Mouse (Mus musculus): ENCODE measurements around the gene Tcf7l1. TPM values are rescaled to one million over a fixed set of nuclear protein-coding genes. Genes with fewer than 3 reads are reported as not detected.

Tcf7l1 gene
- total and polyA plus RNA-seq, 2 experiments from 2014 or later = 4.0 to 9.1 TPM

- ATAC-seq = no peak
- TF ChIP-seq CTCF (IDR thresholded peaks at IDR 0.05; ENCODE audit: low read depth) = no peak
- no peak overlapping the region for H3K9ac ChIP-seq (replicated peaks; ENCODE audit: low read length)
- H3K4me3 ChIP-seq (ENCODE audit: low read length) = no peak overlapping the region
- no peak overlapping the region for H3K4me2 ChIP-seq (ENCODE audit: low read depth, low read length)
- no peak overlapping the region for H3K27ac ChIP-seq
- DNase-seq (ENCODE audit: low spot score) = no peak
- no peaks in the 10 kb centered on the region for H3K36me3 ChIP-seq (ENCODE audit: insufficient read depth, low read length)
- H3K27me3 ChIP-seq (ENCODE audit: insufficient read depth, low read length) = no peaks in the 10 kb centered on the region
- H3K4me1 ChIP-seq (ENCODE audit: insufficient read depth, low read length) = no peaks in the 10 kb centered on the region; the same call in 1 of the 2 replicates
- no peaks in the 10 kb centered on the region for H3K9me3 ChIP-seq (ENCODE audit: low read length)
- WGBS = 63% methylated on average over 8 of the region's 8 CpGs
These were observed 99.1 kb downstream of the Tcf7l1 start for GRCm38 (mm10) chr6:72690001-72690400.

DNA sequence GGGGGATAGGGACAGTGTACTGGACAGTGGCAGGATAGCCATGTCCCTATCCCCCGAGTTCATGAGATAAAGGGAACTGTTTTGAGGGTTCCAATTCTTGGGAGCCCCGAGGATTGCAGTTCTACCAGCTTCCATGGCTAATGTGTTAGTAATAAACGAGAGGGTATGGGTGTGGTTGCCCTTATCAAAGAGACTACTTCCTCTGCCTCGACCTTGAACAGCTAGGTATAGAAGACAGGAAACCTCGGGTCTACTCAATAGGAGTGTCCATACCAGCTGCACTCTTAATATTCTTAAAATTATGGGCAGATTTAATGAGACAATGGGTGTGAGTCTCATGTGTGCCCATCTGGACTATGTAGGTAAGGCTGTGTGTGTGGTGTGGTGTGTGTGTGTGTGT, 100.0 kb downstream of the Tcf7l1 start:
- TF ChIP-seq CTCF (IDR thresholded peaks at IDR 0.05; ENCODE audit: low read depth) = no peak
- no peak overlapping the region for H3K4me2 ChIP-seq (ENCODE audit: low read depth, low read length)
- no peaks in the 10 kb centered on the region for H3K9me3 ChIP-seq (ENCODE audit: low read length)
- DNase-seq (ENCODE audit: low spot score) = no peak
- no peaks in the 10 kb centered on the region for H3K27me3 ChIP-seq (ENCODE audit: insufficient read depth, low read length)
- H3K4me1 ChIP-seq (ENCODE audit: insufficient read depth, low read length) = no peaks in the 10 kb centered on the region; the same call in 1 of the 2 replicates
- H3K9ac ChIP-seq (replicated peaks; ENCODE audit: low read length) = no peak overlapping the region
- H3K4me3 ChIP-seq (ENCODE audit: low read length) = no peak overlapping the region
- no peak for ATAC-seq
- 88% methylated on average over 5 of the region's 5 CpGs for WGBS
- H3K27ac ChIP-seq = no peak overlapping the region
- no peaks in the 10 kb centered on the region for H3K36me3 ChIP-seq (ENCODE audit: insufficient read depth, low read length)

- Histone ChIP-seq H3K4me3 (ENCODE audit: low read length) (no peak overlapping the region), H3K27me3 (ENCODE audit: insufficient read depth, low read length) (no peaks in the 10 kb centered on the region), H3K4me2 (ENCODE audit: low read depth, low read length) (no peak overlapping the region), H3K27ac (no peak overlapping the region; the same call in 1 of the 2 replicates), H3K9ac (replicated peaks; ENCODE audit: low read length) (no peak overlapping the region), H3K9me3 (ENCODE audit: low read length) (no peaks in the 10 kb centered on the region), H3K36me3 (ENCODE audit: insufficient read depth, low read length) (no peaks in the 10 kb centered on the region), H3K4me1 (ENCODE audit: insufficient read depth, low read length) (peaks cover 7% of the 10 kb centered on the region)
- 52% methylated on average over 9 of the region's 9 CpGs for WGBS
- DNase-seq (ENCODE audit: low spot score) (no peak), ATAC-seq (0 out of 2 replicates have a peak, but pooled peaks have one; percentile 44)
- no peak for TF ChIP-seq CTCF (IDR thresholded peaks at IDR 0.05; ENCODE audit: low read depth)
These were observed 103.9 kb downstream of the Tcf7l1 start for GRCm38 (mm10) chr6:72685165-72685564.

- Histone ChIP-seq H3K9ac (replicated peaks; ENCODE audit: low read length) (no peak overlapping the region), H3K27me3 (ENCODE audit: insufficient read depth, low read length) (no peaks in the 10 kb centered on the region), H3K36me3 (ENCODE audit: insufficient read depth, low read length) (no peaks in the 10 kb centered on the region), H3K9me3 (ENCODE audit: low read length) (no peaks in the 10 kb centered on the region), H3K27ac (no peak overlapping the region), H3K4me1 (ENCODE audit: insufficient read depth, low read length) (peaks cover 7% of the 10 kb centered on the region), H3K4me2 (ENCODE audit: low read depth, low read length) (no peak overlapping the region), H3K4me3 (ENCODE audit: low read length) (no peak overlapping the region)
- no peak for ATAC-seq
- no peak for DNase-seq (ENCODE audit: low spot score)
- no peak for TF ChIP-seq CTCF (IDR thresholded peaks at IDR 0.05; ENCODE audit: low read depth)
- whole genome bisulfite sequencing = 67% methylated on average over 4 of the region's 4 CpGs
These were observed 104.7 kb downstream of the Tcf7l1 start for GRCm38 (mm10) chr6:72684260-72684805.

GRCm38 (mm10) chr6:72682238-72682637, 106.8 kb downstream of the Tcf7l1 start:
- Histone ChIP-seq H3K4me1 (ENCODE audit: insufficient read depth, low read length) (peaks cover 20% of the 10 kb centered on the region), H3K9me3 (ENCODE audit: low read length) (no peaks in the 10 kb centered on the region), H3K36me3 (ENCODE audit: insufficient read depth, low read length) (no peaks in the 10 kb centered on the region), H3K4me3 (ENCODE audit: low read length) (no peak overlapping the region), H3K9ac (replicated peaks; ENCODE audit: low read length) (no peak overlapping the region), H3K27me3 (ENCODE audit: insufficient read depth, low read length) (no peaks in the 10 kb centered on the region), H3K4me2 (ENCODE audit: low read depth, low read length) (no peak overlapping the region), H3K27ac (no peak overlapping the region)
- no peak for TF ChIP-seq CTCF (IDR thresholded peaks at IDR 0.05; ENCODE audit: low read depth)
- no peak for DNase-seq (ENCODE audit: low spot score)
- WGBS = 48% methylated on average over 4 of the region's 4 CpGs
- no peak for ATAC-seq

DNA sequence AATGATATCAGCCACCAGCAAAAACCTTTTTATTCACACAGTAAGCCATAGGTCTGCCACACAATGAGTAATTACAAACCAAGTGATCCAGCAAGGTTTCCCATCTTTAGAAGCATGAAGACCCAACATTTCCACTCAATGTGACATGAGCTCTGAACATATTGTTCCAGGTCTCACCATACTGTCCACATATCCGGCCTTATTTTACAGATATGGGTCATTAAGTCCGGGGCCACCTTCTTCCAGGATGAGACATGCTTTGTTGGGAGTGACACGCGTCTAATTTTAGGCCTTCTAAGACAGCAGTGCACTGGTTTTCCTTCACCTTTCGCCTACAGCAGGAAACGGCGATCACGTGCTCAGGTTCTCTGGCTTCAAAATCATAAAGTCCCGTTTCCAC, 108.1 kb downstream of the Tcf7l1 start:
- peaks cover 21% of the 10 kb centered on the region for H3K4me1 ChIP-seq (ENCODE audit: insufficient read depth, low read length)
- H3K27ac ChIP-seq = no peak overlapping the region
- H3K4me3 ChIP-seq (ENCODE audit: low read length) = no peak overlapping the region
- H3K9ac ChIP-seq (replicated peaks; ENCODE audit: low read length) = no peak overlapping the region
- H3K9me3 ChIP-seq (ENCODE audit: low read length) = no peaks in the 10 kb centered on the region
- 90% methylated on average over 9 of the region's 9 CpGs for WGBS
- no peak for TF ChIP-seq CTCF (IDR thresholded peaks at IDR 0.05; ENCODE audit: low read depth)
- DNase-seq (ENCODE audit: low spot score) = no peak
- H3K27me3 ChIP-seq (ENCODE audit: insufficient read depth, low read length) = no peaks in the 10 kb centered on the region
- ATAC-seq = no peak
- no peak overlapping the region for H3K4me2 ChIP-seq (ENCODE audit: low read depth, low read length)
- no peaks in the 10 kb centered on the region for H3K36me3 ChIP-seq (ENCODE audit: insufficient read depth, low read length)

DNA sequence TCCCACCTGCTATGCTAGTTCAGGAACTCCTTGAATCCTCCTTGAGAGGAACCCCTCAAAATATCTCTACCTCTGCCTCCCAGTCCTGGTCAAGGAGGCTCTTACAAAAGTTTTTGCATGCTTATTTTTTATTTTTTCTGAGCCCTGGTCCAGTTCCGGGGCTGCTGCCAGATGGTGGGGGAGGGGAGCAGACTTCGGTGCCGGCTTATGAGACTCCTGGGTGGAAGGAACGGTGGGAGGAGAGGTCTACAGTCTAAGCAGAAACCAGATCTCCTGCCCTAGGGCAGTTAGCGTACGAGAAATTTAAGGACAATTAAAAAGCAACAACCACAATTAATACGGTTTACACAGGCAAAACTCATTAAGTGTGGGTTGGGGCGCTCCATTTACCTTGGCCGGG, 110.4 kb downstream of the Tcf7l1 start:
- Histone ChIP-seq H3K4me2 (ENCODE audit: low read depth, low read length) (no peak overlapping the region), H3K27me3 (ENCODE audit: insufficient read depth, low read length) (no peaks in the 10 kb centered on the region), H3K36me3 (ENCODE audit: insufficient read depth, low read length) (no peaks in the 10 kb centered on the region), H3K4me1 (ENCODE audit: insufficient read depth, low read length) (peaks cover 21% of the 10 kb centered on the region), H3K4me3 (ENCODE audit: low read length) (no peak overlapping the region), H3K9ac (replicated peaks; ENCODE audit: low read length) (no peak overlapping the region), H3K9me3 (ENCODE audit: low read length) (no peaks in the 10 kb centered on the region), H3K27ac (no peak overlapping the region)
- ATAC-seq (no peak), DNase-seq (ENCODE audit: low spot score) (no peak)
- WGBS = 29% methylated on average over 9 of the region's 9 CpGs
- TF ChIP-seq CTCF (IDR thresholded peaks at IDR 0.05; ENCODE audit: low read depth) = no peak
